Mouse (Mus musculus): Measurements from ENCODE around the gene 1700018B08Rik.

DNA sequence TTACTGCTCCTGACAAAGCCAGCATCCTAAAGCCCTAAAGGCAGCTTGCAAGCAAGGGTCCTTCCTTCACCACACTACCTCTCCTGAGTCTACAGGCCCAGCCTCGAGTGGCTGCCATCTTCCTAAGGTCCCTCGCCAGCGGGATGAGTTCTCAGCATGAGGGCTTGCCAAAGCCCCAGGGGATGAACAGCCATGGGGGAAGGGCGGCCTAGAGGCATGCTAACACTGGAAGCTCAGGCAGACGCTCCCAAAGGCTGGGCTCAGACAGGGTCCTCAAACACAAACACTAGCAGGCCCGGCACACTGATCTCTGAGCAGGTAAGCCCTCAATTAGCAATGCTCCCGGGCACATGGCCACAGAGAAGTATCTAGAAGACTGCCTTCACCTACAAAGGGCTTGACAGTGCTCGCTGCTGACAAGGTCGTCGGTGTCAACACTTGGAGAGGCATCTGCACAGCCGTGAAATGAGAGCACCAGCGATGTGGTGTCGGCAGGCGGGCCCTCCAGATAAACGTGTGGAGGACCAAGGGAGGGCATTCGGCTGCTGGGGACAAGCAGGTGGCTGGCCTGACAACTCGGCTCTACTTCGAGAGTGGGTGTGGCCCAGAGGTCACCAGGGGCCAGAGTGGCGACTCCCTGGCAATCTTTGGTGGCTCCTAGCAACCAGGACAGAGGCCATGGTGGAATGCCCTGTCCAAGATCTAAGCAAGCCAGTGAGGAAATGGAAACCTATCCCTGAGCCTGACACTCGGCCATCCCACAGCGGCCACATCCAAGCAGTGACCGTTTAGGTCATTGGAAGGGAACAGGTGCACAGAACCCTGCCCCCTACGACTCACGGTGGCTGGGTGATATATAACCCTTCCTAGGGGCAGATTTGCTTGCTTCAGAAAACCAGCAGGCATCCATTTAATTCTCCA, 7.2 kb upstream of the 1700018B08Rik start:
- no peak for TF ChIP-seq EP300 (IDR thresholded peaks at IDR 0.05; ENCODE audit: low read depth)
- no peak for TF ChIP-seq CTCF (IDR thresholded peaks at IDR 0.05; ENCODE audit: low read depth)

Measured in liver, postnatal 0 days (tissue).